Mouse (Mus musculus): ENCODE results near the gene Pcdh15.

Gene Pcdh15

GRCm38 (mm10) chr10:74305439-74306158 is 1206.5 kb downstream of the Pcdh15 start:
- DNase-seq (ENCODE audit: low spot score): no peak

DNA sequence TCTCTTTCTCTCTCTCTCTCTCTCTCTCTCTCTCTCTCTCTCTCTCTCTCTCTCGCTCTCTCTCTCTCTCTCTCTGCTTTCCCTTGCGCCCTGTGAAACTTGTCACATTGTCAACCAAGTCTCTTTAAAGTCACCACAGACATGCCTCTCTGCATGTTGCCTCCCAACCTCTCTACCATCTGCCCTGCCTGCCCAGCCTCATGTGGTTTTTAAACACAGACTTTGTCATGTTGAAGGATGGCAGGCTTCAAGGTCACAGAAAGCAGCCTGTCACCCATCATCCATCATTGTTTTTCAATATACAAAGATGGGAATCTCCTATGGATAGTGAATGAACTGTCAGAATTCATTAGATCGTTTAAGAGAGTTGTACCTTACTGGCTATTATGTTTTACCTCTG is 1207.9 kb downstream of the Pcdh15 start:
- DNase-seq (ENCODE audit: low spot score): no peak

DNA sequence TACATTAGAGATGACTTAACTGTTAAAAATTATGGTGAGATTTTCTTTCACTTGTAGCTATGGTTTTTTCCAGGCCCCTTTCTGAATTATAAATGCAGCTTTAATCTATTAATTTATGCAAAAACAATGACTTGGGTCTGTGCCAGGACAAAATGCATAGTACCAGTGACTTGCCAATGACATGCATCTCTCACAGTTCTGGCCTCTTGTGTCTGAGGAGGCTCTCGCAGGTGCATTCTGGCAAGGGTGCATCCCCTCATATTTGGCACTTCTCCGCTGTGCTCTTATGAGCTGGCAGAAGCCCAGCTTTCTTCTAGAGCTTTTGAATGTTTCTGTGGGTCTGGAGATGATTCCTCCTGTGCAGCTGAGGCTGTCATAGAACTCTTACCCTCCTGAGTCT is 1216.9 kb downstream of the Pcdh15 start:
- DNase-seq (ENCODE audit: low spot score): no peak

- no peak for DNase-seq (ENCODE audit: low spot score)
These were observed 1236.3 kb downstream of the Pcdh15 start for GRCm38 (mm10) chr10:74335412-74335811.

DNA sequence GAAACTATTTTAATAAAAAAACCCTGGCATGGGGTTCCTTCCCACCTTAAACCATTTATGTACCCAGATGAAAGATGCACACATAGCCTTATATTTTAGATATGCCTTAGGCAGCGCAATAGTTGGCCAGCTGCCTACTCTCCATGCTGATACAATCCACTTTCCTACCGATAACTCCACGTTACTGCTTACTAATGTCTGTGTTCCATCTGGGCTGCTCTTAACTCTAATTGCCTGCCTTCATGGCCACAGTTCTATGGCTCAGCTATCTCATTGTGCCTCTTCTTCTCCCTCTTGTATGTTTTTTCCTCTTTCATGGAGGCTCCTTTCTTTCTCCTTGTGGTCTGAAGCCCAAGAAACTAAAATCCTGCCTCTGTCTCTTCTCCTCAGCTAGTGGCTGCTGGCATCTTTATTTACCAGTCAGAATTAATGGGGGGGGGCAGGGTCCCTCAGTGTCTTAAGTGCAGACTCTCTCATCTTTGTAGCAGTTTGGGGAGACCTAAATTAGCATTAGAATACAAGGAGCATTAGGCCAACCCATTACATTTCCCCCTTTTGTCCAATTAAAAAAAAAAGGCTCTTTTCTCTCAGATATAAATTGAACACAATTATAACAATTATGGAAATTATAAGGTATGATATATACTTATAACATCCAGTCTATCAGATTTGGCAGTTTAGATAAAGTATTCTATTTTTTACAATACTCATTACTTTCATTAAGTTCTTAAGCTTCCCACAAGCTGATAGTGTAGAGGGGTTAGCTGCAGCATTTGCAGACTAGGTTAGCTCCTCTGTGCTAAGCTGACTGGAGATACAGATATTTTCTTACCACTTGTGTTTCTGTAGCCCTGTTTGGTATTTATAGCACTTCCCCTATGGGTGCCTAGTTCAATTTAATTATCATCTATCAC is 1240.4 kb downstream of the Pcdh15 start:
- no peak for DNase-seq (ENCODE audit: low spot score)

- DNase-seq (ENCODE audit: low spot score): no peak
These were observed 1260.4 kb downstream of the Pcdh15 start for GRCm38 (mm10) chr10:74359526-74359925.

DNA sequence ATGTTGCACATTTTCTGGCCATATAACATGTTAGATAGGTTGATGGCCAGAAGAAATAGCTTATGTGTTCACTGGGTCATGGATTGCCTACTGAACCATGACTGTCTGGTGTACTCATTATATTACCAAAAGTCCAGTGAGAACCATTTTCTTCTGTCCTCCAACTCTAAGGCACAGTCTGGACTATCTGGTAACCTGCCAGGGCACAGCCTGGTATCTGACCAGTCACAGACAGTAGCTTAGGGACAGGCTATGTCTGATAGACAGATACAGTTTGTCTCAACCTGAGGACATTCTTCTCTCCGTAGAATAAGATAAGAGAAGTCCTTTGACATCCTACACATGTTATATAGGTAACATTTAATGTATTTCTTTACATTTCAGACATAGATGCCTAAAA is 1279.6 kb downstream of the Pcdh15 start:
- no peak for DNase-seq (ENCODE audit: low spot score)

- no peak for DNase-seq (ENCODE audit: low spot score)
These were observed 1280.4 kb downstream of the Pcdh15 start for GRCm38 (mm10) chr10:74379276-74380134.

- DNase-seq (ENCODE audit: low spot score): no peak
These were observed 1288.7 kb downstream of the Pcdh15 start for GRCm38 (mm10) chr10:74387538-74388499.

GRCm38 (mm10) chr10:74403111-74403510 is 1304.0 kb downstream of the Pcdh15 start:
- DNase-seq (ENCODE audit: low spot score): no peak

GRCm38 (mm10) chr10:74414021-74414420 is 1314.9 kb downstream of the Pcdh15 start:
- DNase-seq (ENCODE audit: low spot score): peak; percentile 27

GRCm38 (mm10) chr10:74414945-74415344 is 1315.8 kb downstream of the Pcdh15 start:
- no peak for DNase-seq (ENCODE audit: low spot score)

DNA sequence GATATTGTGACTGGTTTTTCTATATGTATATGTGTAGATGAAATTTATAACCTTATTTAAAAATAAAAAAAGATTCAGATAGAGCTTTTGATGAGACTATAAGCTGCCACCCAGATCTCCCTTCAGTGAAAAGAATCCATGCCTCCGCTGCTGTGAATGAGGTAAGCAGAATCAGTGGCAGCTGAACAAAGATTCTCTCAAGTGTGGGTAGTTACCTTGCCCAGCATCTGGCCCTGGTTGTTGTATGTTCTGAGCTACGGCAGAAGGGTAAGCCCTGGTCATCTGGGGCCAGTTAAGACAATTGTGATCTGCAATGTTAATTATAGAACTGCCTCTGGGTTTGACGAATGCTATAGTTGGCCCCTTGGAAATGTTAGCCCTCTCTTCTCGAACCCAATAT is 1316.2 kb downstream of the Pcdh15 start:
- peak; percentile 5 for DNase-seq (ENCODE audit: low spot score)

DNA sequence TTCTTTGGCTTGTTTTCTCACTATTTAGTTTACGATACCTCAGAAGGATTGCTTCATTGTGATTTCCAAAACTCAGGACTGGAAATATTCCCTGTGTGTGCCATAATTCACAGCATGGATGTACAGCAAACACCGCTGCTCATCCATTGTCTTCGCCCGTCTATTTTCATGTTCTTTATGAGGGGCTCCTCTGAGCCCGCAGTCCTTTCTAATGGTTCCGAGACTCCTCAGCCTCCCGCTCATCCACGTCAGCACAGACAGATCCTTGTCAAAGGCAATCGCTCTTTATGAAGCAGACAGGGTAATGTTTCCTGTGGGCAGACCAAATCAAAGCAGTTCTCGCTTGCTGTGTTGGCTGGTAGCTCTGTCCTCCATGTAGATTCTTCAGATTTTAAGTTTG is 1316.8 kb downstream of the Pcdh15 start:
- peak; percentile 6 for DNase-seq (ENCODE audit: low spot score)

DNA sequence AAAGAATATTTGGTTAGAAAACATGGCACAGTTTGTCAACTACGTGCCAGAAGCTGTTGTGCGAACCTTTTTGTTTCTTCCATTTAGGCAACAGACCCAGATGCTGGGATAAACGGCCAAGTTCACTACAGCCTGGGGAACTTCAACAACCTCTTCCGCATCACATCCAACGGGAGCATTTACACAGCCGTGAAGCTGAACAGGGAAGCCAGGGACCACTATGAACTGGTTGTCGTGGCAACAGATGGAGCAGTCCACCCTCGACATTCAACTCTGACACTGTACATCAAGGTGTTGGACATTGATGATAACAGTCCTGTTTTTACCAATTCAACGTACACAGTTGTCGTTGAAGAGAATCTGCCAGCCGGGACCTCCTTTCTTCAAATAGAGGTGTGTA is 1350.9 kb downstream of the Pcdh15 start:
- DNase-seq (ENCODE audit: low spot score): no peak

DNA sequence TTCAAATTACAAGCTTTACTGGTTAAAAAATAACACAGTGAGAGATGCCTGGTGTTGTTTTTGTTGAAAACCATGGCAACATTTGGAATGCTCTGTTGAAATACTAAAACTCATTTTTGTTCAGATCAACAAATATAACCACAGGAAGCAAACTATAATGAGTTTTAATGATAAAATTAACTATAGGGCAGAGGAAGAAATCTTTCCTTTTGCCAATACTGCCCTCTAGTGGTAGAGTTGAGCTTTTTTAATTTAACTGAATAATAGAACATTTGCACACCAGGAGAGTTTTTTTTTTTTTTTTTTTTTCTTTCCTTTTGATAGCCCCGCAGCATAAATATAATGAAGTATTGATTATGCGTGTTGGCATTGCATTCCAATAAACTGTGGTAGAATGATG is 1364.8 kb downstream of the Pcdh15 start:
- peak; percentile 31 for DNase-seq (ENCODE audit: low spot score)

DNA sequence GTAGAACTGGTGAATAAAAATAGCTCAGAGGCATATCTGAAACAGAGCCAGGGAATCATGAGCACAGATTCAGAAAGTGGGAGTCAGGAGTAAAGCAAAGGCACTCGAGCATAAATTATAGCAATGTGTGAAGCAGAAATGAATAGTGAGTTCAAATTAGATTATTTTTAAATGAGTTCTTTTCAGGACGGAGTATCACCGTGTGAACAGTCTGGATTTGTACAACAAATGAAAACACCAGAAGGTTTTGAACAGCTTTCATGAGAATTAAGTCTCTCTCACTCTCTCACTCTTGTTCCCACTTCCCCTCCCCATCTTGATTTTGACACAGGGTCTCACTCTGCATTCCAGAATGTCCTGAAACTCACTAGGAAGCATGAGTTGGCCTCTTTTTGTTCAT is 1381.6 kb downstream of the Pcdh15 start:
- no peak for DNase-seq (ENCODE audit: low spot score)

DNA sequence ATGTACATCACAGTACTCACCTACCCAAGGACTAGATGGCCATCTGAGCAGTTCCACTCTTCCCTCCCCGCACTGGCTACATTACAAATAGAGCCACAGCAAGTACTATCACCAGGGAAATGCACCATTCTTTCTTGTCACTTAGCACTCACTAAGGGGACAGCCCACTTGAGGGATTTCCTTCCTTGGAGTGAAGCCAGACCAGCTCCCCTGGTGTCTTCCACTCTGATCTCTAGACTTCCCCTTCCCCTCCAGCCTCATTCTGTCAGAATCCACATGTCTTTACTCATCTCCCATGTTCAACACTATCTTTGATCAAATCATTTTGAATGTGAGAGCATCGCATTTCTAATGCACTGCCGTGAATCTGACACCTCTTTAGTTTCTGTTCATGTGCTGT is 1413.2 kb downstream of the Pcdh15 start:
- DNase-seq (ENCODE audit: low spot score): no peak

- DNase-seq (ENCODE audit: low spot score): no peak
These were observed 1414.6 kb downstream of the Pcdh15 start for GRCm38 (mm10) chr10:74513743-74514142.

- DNase-seq (ENCODE audit: low spot score): no peak
These were observed 1439.2 kb downstream of the Pcdh15 start for GRCm38 (mm10) chr10:74538371-74538770.

GRCm38 (mm10) chr10:74555326-74555725 is 1456.2 kb downstream of the Pcdh15 start:
- no peak for DNase-seq (ENCODE audit: low spot score)

Measured in embryo, embryonic 10 days (tissue).